Mouse (Mus musculus): ENCODE data around the gene Il4ra.

The Il4ra gene

DNA sequence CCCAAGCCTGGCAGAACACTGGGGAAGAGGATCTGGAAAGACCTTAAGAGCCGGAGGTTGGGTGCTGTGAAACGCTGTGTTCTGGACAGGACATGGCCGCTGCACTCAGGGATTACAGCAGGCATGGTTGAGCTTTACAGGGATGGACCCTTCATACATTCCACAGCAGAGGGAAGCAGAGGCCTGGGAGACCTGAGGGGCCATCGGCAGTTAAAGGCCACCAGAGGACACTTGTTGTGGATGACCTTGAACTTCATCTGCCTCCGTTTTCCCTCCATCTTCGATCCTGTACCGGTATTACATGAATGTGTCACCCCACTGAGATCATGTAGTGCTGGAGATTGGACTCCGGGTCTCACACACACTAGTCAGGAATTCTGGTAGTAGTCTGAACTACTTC, 2.0 kb upstream of the Il4ra start:
- no peak for DNase-seq (ENCODE audit: low spot score in 2 of 2)

DNA sequence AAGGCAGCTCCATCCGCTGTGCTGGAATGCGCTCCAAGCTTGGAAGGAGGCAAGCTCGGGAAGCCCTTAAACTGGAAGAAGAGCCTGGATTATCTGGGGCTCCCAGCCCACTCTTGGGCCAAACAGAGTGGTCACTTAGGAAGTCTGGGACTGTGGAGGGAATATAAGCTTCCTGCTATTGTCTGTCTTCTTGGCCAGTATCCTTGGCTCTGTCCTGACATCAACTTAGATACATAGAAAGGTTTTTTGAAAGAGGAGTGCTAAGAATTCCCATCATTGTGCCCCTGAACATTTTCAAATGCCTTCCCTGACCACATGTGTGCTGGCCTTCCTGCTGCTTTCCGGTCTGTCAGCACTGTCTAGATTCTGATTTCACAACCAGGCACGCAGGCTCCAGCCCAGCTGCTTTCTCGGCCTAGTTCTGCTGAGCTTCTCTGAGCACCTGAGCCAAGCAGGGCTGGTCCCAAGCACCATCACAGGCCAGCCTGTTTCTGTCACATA, 989 bp upstream of the Il4ra start:
- no peak for DNase-seq (ENCODE audit: low spot score in 2 of 2)

DNA sequence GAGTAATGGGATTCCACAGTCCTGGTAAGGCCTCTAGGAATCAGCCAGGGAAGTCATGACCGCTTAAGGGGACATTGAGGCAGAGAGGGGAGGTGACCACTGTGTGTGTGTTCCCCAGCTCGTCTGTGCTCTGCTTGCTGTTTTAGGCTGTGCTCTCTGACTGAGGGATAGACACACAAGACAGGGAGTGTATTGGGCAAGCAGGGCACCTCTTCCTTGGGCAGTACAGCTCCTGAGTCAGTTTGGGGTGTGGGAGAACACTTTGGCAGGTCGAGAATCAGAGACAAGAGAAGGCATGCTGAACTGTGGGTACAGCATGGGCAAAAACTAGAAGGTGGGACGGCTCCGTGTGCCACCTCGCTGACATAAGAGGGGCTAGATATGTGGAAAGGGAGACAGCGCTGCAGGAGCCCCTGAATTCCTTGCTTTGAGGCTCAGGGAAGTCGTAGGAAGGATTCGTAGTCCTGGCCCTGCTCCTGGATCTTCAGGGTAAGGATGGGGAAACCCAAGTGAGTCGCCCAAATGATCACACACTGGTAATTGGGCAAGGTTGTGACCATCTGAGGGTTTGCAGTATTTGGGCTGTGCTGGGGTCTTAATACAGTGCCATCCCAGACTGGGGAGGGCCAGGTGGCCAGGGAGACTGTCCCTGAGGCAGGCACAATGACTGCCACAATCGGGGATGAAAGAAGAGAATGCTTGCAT, 1.1 kb downstream of the Il4ra start:
- no peak for DNase-seq (ENCODE audit: low spot score in 2 of 2)

DNA sequence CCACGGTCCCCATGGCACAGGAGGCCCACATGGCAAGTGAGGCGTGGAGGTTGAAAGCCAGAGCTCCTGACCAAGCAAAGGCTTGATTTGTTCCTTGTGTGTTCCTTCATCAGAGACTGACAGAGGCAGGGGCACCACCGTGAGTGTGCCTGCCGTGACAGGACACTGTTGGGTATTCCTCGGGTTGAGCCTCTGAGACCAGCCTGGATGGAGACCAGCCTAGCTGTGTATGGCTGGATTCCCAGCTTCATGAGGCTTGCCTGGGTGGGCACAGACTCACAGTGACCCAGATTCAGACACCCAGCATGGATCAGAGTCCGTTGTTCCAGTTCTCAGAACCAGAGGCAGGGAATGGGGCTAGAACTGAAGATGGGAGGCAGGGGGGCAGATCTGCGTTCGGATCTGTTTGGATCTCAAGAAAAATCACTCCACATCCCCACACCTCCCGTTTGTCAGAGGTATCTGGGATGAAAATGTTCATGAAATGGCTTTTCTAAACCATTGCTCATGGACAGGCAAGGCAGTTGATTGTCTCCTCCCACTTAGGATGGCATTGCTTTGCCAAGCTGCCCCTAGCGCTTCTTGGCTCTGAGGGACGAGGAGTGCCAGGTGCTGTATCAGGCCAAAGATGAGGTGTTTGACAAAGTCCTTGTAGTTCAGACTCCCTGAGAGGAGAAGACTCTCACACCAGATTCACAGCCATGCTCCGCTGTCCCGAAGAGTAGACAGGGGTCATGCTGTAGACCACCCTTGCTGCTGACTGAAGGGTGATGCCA, 1.9 kb downstream of the Il4ra start:
- DNase-seq (ENCODE audit: low spot score in 2 of 2) = no peak

DNA sequence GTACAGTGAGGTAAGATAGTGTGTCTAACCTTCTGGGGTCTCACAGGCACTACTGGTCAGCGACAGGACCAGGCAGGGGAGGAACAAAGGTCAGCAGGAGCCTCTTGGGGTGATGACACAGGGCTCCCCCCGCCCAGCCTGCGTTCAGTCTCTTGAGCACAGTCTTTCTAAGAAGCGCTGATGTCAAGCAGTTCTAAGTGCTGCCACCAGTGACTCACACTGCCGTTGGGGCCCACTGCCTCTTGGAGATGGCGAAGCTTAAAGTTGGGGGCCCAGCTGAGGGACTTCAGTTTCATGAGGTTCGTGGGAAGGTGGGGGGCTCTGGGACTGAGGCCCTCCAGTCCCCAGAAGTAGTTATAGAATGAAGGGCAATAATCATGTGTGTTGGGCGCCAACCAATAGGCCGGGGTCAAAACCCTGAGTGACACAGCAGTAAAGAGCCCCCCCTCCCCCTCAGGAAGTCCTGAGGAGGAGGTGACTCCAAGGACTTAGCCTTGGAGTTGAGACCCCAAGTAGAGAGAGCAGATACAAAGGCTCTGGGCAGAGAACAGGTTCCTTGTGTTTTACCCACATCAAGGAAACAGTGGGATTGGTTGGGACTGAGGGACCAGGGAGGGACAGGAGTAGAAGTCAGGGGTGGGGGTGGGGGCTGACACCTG, 2.7 kb downstream of the Il4ra start:
- no peak for DNase-seq (ENCODE audit: low spot score in 2 of 2)

DNA sequence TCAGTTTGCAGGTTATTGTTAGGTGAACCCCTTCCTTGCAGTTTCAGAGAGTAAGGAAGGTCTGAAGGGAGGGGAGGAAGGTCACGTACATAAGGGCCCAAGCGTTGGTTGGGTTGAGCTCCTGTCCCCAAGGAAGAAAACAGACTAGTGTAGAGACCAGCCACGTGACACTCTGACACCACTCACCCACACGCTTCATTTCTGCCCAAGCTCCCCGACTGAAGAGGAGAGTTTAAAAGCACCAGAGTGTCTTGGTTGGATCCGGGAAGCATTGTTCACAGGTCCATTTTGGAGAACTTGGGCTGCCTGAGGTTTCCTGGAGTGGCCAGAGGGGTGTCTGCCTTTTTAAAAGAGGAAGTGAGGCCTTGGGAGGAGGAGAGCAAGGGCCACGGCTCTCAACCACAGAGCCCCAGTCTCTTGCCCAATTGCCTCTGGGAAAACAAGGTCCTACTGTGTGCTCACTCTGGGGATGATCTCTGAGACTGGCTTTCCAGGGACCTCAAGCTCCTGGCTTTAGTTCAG, 3.5 kb downstream of the Il4ra start:
- no peak for DNase-seq (ENCODE audit: low spot score in 2 of 2)

DNA sequence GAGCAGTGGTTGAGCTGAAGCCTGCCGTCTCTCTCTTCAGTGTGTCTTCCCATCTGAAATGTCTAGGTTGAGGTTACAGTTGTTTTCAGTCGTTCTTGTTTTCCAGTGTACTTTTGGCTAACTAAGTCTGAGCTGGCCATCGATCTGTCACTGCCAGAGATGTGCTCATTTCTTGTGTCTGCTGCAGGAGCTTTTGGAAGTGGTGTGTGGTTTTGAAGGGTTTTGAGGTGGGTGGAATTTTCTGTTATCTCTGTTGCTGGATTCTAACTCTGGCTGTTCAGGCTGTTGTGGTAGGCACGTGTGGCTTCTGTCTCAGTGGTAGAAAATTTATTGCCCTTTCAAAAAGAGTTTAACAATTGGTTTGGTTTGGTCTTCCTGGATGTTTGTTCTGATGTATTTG, 4.2 kb downstream of the Il4ra start:
- no peak for DNase-seq (ENCODE audit: low spot score in 2 of 2)

DNA sequence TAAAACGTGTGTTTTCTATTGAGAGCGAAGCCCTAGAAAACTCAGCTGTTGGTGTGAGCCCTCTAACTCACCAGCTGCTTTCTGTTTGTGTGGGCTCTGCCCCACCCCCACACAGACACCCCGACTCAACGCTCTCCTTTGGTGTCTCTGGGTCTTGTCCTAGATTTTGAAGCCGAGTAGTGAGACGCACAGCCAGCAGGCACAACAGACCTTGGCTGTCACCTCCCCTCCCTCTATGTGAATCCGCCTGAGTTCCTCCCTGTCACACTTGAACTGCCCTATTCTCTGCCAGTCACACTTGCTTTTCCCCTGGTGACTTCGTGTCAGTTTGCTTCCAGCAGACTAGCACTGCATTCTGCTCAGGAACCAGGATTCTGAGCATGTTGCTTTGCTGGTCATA, 4.9 kb downstream of the Il4ra start:
- no peak for DNase-seq (ENCODE audit: low spot score in 2 of 2)

DNA sequence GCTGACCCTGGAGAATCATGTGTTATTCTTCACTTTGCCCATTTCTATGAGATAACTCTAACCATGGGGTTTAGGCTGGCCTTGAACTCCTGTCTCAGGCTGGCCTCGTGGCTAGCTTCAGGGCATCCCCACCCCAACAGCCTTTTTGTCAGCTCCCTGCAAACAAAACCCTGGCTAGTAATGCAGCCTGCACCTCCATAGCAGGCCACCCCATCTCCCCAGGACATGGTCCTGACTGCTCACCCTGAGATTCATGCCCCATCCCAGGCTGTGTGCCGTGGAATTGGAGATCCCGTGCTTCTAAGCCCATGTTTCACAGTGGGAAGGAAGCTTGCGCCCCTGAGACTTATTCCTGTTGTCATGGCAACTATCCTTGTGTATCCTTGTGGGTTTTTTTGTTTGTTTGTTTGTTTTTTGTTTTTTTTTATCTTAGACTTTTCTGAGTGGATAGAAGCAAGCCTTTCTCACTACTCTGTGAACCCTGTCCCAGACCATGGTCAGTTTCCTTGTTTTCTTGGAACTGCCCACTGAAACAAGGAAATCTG, 6.6 kb downstream of the Il4ra start:
- no peak for DNase-seq (ENCODE audit: low spot score in 2 of 2)

DNA sequence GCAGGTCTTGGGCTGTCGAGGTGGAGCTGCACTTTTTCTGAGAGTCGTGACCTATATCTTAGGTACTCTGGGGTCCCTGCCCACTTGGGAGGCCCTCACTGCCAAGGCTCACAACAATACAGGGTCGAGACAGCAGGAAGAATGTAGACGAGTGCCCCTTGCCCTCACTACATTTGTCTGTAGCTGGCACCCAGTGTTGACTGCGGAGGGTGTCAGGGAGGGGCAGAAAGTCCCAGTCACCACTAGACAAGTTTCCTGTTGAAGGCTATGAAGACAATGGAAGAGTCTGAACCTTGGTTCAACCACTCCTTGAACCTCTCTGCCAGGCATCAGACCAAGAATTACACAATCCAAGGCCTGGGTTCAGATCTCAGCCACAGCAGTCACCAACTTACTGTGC, 7.1 kb downstream of the Il4ra start:
- DNase-seq (ENCODE audit: low spot score in 2 of 2) = no peak

DNA sequence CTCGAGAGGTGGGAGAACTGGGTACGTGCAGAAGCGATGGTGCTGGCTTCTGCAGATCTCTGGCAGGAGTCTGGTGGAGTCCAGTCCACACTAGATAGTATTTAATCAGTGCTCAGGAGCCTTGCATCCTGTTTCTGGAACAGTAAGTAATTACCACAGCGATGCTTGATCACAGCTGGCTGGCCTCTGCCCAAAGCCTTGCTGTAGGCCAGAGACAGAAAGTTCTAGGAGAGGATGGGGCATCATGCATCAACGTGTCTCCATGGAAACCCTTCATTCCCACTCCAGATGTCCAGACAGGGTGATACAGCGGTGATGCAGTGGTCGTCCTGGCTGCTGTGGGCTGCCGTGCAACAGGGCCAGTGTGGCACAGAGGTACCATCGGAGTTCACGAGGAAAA, 7.6 kb downstream of the Il4ra start:
- no peak for DNase-seq (ENCODE audit: low spot score in 2 of 2)

DNA sequence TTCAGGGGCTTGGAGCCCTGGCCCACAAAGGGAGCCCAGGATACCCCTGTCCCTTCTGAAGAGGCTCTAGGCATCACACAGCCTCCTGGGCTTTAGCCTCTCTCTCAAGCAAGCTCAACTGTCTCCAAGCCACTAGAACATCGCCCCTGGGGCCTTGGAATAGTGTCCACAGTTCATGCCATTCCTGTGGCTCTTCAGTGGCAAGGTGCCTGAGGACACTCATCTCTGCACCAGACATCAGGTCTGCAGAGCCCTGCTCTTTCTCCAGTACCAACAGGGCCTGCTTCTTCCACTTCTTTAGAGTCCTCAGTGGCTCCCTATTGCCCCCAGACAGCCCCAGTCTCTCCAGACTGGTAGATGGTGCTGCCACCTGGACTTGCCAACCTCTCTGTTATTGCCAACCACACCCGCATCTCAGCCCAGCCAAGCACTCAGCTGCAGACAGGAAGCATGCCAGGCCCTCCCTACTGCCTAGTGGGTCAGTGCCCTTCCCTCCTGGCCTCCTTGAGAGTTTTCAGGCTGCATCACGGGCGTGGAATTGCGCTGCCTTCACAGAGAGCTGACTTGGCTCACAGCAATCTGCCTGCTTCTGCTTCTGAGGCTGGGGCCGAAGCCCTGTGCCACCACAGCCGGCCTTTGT, 8.3 kb downstream of the Il4ra start:
- DNase-seq (ENCODE audit: low spot score in 2 of 2) = no peak

DNA sequence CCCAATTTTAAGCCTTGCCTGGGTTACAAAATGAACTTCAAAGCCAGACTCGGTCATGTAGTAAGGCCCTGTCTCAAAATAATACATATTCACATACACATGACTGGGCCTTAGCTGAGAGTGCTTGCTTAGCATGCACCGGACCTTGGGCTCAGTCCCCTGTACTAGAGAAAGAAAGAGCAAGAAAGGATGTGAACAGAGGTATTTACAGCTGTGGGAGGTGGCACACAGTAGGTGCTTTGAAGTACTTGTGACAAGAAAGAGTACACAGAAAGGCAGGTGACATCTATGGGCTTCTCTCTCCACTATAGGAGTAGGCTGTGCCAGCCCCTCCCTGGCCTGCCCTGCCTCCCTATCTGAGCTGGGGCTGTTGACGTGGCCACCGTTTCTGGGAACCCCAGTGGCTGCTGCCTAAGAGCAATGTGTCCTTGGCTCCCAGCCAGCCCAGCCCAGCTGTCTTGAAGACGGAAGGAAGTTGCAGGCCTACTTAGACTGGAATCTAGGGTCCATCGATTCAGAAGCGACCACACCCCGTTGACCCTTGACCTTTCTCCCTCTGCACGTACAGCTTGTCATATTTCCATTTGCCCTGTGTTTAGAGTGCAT, 9.3 kb downstream of the Il4ra start:
- no peak for DNase-seq (ENCODE audit: low spot score in 2 of 2)

DNA sequence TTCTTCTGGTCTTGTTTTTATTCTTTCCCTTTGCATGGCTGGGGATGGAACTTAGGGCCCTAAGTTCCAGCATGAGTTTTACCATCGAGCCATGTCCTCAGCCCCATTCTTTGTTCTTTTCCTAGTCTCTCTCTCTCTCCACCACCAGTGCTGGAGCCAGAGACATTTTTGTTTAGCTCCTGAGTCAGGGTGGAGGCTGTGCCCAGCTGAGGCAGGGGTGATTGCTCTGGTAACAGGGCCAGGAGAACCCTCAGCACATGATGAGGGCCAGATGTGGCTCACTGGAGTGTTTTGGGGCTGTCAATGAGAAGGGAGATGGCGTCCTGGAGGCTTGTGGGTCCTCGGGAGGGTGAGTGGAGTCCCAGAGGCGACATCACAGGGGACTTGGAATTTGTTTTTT, 10.5 kb downstream of the Il4ra start:
- no peak for DNase-seq (ENCODE audit: low spot score in 2 of 2)

DNA sequence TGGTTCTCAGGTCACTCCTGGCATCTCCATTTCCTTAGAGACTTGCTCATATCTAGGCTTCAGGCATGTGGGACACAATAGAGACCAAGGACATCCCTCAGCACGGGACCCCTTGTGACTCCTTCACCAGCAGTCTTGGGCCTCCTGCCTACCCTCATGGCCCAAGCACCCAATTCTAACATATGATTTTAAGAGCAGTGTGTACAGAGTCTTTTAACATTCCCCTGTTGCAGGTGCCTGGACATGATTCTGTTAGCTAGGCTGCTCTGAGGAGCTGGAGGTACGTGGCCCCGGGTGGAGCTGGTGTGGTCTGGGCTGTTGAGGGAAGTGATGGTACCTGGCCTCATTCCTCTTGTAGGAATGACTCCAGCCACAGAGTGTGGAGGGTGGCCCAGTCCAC, 11.2 kb downstream of the Il4ra start:
- no peak for DNase-seq (ENCODE audit: low spot score in 2 of 2)

DNA sequence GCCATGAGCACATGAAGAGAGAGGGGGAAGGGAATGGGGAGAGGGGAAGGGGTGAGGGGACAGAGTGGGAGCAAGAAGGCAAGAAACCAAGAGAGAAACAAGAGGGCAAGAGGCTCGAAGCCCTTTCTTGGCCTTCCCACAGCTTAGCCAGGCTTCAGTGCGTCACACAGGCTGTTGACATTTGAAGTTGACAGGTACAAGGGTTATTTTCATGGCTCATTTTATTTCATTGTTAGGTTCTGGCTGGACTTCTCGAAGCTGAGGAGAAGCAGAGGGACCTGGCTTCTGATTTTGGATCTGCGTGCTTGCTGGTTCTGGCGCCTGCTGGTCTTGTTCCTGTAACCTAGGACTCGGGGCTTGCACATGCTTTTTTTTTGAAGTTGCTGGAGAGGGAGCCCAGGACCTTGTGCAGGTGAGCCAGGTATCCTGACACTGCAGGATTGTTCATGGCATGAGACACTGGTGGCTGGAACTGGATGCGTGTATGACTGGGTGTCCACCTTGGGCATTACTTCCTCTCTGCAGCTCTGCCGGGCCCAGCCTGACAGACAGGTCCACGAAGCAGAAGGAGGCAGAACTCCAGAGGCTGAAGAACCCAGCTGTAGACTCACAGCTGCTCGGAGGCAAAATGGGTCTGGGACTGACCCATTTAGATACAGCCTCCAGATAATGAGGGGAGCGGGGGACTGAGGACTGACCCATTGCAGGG, 12.6 kb downstream of the Il4ra start:
- no peak for DNase-seq (ENCODE audit: low spot score in 2 of 2)

DNA sequence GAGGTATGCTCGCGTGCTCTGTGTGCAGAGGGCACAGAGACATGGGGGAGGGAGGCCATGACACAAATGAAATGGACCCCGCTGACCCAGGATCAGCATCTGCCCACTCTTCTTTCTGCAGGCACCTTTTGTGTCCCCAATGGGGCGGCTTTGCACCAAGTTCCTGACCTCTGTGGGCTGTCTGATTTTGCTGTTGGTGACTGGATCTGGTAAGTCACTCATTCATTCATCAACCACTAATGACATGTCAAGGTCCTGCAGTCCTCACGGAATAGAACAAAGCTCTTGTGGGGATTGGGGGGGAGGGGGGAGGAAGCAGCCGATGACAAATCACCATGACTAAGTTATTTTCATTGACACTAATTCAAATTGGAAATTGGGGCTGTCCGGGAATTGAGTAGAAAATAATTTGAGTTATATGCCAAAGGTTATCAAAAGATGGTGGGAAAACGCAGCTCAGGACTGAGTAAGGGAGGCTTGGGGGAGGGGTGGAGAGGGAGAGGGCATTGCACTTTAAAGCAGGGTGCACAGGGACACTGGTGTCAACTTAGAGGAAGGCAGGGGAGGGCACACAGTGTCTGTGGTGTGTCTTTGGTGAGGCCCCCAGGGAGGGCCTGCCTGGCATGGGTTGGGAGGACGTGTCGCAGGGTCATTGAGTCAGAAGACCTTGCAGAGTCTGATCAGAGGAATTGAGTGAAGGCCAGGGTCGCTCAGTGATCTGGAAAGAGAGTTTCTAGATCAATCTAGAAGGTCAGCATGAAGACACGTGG, 13.8 kb downstream of the Il4ra start:
- no peak for DNase-seq (ENCODE audit: low spot score in 2 of 2)

DNA sequence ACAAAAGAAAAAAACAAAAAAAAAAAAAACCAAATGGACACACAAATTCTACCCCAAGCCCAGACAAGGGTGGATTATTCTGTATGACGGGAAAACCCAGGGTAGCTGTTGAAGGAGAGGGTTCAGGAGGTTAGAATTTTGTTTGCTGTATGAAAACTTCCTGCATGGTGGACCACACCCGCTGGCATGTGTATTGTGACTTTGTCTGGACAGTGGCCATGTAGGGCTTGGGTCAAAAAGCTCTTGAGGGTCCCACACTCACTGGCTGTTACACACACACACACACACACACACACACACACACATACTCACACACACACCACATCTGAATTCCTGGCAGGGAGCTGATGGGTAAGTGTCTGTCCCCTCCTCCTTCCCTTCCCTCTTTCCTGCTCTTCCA, 14.5 kb downstream of the Il4ra start:
- no peak for DNase-seq (ENCODE audit: low spot score in 2 of 2)

DNA sequence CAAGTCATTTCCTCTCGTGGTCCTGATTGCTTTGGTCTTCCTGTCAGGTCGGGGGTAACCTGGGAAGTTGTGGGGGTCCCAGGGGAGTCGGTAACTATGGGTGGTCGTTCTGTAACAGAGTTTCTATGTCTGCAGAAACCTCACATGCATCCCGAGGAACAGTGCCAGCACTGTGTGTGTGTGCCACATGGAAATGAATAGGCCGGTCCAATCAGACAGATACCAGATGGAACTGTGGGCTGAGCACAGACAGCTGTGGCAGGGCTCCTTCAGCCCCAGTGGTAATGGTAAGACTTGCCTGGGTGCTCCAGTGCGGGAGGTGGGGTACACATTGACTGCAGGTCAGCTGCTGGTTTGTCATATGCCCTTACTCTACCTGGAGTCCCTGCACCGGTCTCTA, 17.0 kb downstream of the Il4ra start:
- DNase-seq (ENCODE audit: low spot score in 2 of 2) = no peak

DNA sequence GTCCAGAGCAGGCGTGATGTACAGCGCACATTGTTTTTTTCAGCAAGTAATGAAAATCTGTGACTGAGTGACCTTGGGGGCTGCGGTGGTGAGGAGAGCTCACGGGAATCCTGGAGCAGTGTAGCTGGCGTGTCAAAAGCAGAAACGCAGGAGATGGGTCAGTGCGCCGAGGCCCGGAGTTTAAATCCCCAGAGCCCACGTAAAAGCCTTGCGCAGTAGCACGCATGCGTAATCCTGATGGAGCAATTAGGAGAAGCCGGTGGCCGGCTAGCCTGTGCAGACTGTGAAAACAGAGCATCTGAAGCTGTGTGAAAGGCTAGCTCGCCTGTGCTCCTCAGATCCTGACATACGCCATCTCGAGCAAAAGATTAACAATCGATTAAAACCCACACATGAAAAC, 20.0 kb downstream of the Il4ra start:
- no peak for DNase-seq (ENCODE audit: low spot score in 2 of 2)

Data from frontal cortex, postnatal 25 days (tissue).